Mouse (Mus musculus) left cerebral cortex, adult 8-10 months (tissue): Measurements from ENCODE around the gene Glt6d1. TPM values are rescaled to one million over a fixed set of nuclear protein-coding genes. Genes with fewer than 3 reads are reported as not detected.

ENCODE experiments used
- DNase-seq, 2 experiments: peaks; one replicate each; pipeline ENCODE4 v3.0.0; 2022; ENCODE audit warnings: low spot score in 2 of 2
- total RNA-seq, 4 experiments: library from RNA; stranded (reverse); gene quantifications; 2 replicates each; pipeline ENCODE4 v1.2.4; 2022

Glt6d1 gene
- total RNA-seq, 4 experiments from 2014 or later, result not detected

GRCm38 (mm10) chr2:25797635-25798034 lies 18.0 kb downstream of the Glt6d1 start:
- DNase-seq, result no peak

- no peak for DNase-seq
These were observed 26.6 kb downstream of the Glt6d1 start for GRCm38 (mm10) chr2:25789092-25789491.

DNA sequence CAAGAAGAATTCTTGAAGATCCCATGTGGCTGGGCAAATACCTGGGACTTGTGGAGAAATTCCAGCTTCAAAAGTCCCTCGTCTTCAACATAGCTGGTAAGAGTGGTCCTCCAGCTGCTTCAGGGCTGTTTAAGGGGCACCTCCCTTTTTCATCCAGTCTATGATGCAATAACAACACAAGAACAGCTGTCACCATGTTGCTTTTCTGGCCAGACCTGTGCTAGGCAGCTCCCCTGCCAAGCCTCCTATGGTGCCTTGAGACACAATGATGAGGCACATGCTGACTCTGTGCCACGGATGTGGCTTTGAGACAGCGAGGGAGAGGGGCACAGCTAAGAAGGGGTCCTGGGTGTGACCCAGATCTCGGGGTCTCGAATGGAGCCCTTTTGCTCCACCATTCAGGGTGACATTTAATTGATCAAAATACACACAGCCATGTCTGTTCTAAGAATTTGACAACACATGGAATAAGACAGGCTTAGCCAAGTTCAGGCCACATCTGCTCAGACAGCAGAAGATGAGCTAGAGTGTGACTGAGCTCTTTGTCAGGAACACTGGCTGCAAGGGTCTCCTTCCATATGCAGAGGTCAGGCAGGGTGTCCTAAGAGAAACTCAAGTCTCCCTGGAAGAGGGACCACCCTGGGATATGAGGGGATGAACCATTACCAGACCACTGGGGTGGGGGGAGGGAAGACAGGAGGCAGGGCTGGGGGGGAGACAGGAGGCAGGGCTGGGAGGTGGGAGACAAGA lies 29.9 kb downstream of the Glt6d1 start:
- no peak for DNase-seq

- no peak for DNase-seq
These were observed 33.7 kb downstream of the Glt6d1 start, which contains the start of gene Gm13539 for GRCm38 (mm10) chr2:25781957-25782356. Gene Gm13539 (plus strand): TSS chr2:25782257.

DNA sequence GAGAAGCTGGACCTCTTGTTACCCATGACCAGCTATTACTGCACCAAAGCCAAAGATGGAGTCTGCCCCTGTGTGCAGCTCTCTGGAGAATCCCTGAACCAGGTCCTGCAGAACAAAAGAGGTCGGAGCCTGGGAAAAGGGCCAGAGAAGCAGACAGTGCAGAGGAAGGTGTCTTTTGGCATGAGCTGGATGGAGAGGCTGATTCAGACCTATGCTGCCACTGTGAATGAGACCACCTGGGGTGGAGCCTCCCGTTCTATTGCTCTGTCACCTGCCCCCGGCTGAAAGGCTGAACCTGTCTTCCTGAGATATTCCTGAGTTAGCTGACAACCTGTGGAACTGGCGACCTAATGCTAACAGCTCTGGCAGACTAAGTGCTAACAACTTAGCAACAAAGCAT lies 34.7 kb downstream of the Glt6d1 start:
- no peak for DNase-seq

- no peak for DNase-seq
These were observed 36.6 kb downstream of the Glt6d1 start for GRCm38 (mm10) chr2:25779076-25779475.

- DNase-seq, result no peak
These were observed 38.9 kb downstream of the Glt6d1 start, which contains the start of gene Lcn11 for GRCm38 (mm10) chr2:25776717-25777116. Gene Lcn11 (plus strand): TSS chr2:25777017.

DNA sequence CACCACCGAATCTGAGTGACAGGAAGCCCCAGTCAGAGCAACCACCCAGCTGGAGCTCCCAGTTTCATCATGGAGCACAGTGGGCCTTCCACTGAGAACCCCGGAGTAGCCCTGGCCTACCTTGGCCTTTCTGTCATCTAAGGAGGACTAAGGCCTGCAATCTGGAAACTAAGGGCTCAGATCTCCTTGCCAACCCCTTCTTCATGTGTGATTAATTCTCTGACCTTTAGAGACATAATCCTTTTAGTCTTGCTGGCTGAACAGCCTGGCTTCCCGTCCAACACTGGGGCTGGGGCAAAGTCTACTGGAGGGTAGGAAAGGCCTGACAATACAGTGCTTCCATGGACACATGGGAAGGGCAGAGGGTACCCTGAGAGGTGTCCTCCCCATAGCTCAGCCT lies 39.7 kb downstream of the Glt6d1 start:
- no peak for DNase-seq

- no peak for DNase-seq
These were observed 41.0 kb downstream of the Glt6d1 start for GRCm38 (mm10) chr2:25774640-25775039.

DNA sequence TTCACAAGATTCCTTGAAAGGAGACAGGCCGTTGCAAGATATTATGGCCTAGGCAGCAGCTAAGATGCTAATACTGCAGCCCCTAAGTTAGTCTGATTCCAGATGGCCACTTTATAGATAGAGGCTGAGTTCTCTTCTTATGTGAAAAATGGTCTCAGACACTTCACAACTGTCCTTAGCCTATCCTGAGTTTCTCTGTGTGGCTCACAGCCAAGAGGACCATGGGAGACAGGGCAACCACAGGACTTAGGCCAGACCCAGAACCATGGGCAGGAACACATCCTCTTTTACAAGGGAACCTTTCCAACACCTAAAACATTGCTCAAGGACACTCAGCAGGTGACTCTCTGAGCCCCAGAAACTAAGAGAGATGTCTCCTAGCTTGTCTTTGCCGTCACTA lies 42.1 kb downstream of the Glt6d1 start:
- DNase-seq, result no peak

DNA sequence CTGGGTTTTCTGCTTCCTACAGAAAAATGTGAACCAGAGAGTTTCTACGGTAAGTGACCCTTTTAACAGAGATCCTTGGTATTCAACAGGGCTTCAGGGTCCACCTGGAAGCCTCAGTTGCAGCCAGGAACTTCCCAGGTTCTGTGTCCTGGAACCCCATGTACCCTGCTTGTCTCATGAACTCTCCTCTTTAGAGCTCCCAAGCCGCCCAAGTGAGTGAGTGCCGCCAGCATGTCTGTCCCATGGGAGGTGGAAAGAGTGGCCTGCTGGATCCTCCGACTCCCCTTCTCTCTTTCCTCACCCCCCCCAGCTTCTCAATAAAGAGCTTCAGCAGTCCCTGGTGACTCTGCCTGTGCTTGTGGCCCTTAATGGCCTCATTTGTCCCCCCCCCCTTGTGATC lies 47.9 kb downstream of the Glt6d1 start:
- no peak for DNase-seq

- no peak for DNase-seq
These were observed 50.4 kb downstream of the Glt6d1 start, which contains the start of gene Lcn3 for GRCm38 (mm10) chr2:25765269-25765668. Gene Lcn3 (plus strand): TSS chr2:25765569.

- no peak for DNase-seq
These were observed 57.5 kb downstream of the Glt6d1 start for GRCm38 (mm10) chr2:25758064-25758625.

- DNase-seq, result no peak
These were observed 61.4 kb downstream of the Glt6d1 start for GRCm38 (mm10) chr2:25754201-25754600.

Other genes starting within 250 kb of the Glt6d1 start
- gene Mamdc4, start 241.0 kb downstream of the Glt6d1 start, total RNA-seq, result 1 to 10 TPM in 3 of 4 experiments, under 1 TPM in 1; 0.46 to 3.1 (median 1.7) TPM
- 10 to 100 TPM; 57.8 to 72.0 (median 64.7) TPM for gene Phpt1, start 240.6 kb downstream of the Glt6d1 start, total RNA-seq
- gene Ajm1, start 234.1 kb downstream of the Glt6d1 start, total RNA-seq, result 10 to 100 TPM; 86.8 to 96.3 (median 92.7) TPM
- 100 to 1,000 TPM; 135 to 160 (median 145) TPM for gene Rabl6, start 207.3 kb downstream of the Glt6d1 start, total RNA-seq
- not detected for gene Ccdc183, start 198.2 kb downstream of the Glt6d1 start, total RNA-seq
- gene Tmem141, start 193.8 kb downstream of the Glt6d1 start, total RNA-seq, result 10 to 100 TPM; 21.0 to 30.4 (median 22.8) TPM
- 1 to 10 TPM in 2 of 4 experiments, under 1 TPM in 2; 0.46 to 1.2 (median 0.80) TPM for gene Fcna, start 187.8 kb downstream of the Glt6d1 start, total RNA-seq
- gene Lcn8, start 162.7 kb downstream of the Glt6d1 start, total RNA-seq, result not detected
- not detected for gene Lcn5, start 157.9 kb downstream of the Glt6d1 start, total RNA-seq
- gene Lcn6, start 139.1 kb downstream of the Glt6d1 start, total RNA-seq, result not detected
- gene Lcn10, start 133.1 kb downstream of the Glt6d1 start, total RNA-seq, result not detected
- not detected for gene Obp2a, start 115.8 kb downstream of the Glt6d1 start, total RNA-seq
- 100 to 1,000 TPM in 2 of 4 experiments, 10 to 100 TPM in 2; 86.5 to 102 (median 95.1) TPM for gene Bmyc, start 109.1 kb downstream of the Glt6d1 start, total RNA-seq
- gene Obp2b, start 78.8 kb downstream of the Glt6d1 start, total RNA-seq, result under 1 TPM in 2 of 4 experiments, not detected in 2; 0.72 to 0.74 TPM
- gene Lcn3, start 50.3 kb downstream of the Glt6d1 start, total RNA-seq, result not detected
- gene Lcn11, start 38.8 kb downstream of the Glt6d1 start, total RNA-seq, result not detected
- gene Gm13539, start 33.6 kb downstream of the Glt6d1 start, total RNA-seq, result not detected
- gene Lcn9, start 7.3 kb upstream of the Glt6d1 start, total RNA-seq, result not detected
- not detected for gene Sohlh1, start 31.4 kb upstream of the Glt6d1 start, total RNA-seq
- 100 to 1,000 TPM; 132 to 138 (median 136) TPM for gene Kcnt1, start 47.9 kb upstream of the Glt6d1 start, total RNA-seq
- gene Camsap1, start 167.4 kb upstream of the Glt6d1 start, total RNA-seq, result 100 to 1,000 TPM; 128 to 175 (median 144) TPM
- gene Ubac1, start 205.9 kb upstream of the Glt6d1 start, total RNA-seq, result 10 to 100 TPM; 46.1 to 64.4 (median 55.4) TPM